Mouse (Mus musculus): ENCODE measurements around the gene Klhdc10.
"Not testable (repeated sequence)": the region's sequence is repeated elsewhere in the genome, so short reads cannot be mapped to it uniquely, and the experiment has no call there.

Gene Klhdc10

DNA sequence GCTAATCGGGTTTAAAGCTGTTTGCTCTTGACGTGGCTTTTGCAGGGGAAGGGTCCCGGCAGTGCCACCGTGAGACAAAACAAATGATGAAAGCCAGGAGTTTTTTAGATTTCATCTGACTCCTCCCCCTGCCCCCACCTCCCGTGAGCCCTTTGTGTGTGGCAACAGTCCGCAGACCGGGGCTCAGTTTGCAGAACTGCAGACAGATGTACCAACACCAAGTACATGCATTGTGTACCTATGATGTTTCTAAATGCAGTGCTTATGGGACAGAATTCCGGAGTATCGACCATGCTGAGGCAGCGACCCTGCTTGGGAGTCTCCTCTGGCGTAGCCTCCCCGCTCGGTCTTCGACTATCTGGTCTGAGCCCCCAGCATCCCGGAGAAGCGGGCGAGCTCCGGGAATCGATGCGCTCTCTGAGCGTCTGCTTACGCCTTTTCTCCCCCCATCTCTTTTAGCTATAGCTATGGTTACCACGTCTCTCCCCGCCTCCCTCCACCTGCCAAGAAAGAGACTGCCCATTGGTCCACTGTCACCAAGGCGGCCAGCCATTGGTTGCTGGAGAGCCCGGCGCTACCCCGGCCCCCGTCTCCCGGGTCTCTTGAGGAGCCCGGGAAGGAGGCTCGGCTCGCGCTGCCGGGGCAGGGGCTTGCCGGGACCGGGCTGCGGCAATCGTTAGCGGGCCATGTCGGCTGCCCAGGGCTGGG lies at the start of gene Klhdc10:
Gene Klhdc10, plus strand, starts transcription at position 561 of the 708 bp plus-strand sequence.
- peak; percentile 99 for DNase-seq

- no peak for DNase-seq
Observed at GRCm38 (mm10) chr6:30352762-30353161, 48.9 kb upstream of the Klhdc10 start.

- DNase-seq, result no peak
Observed at GRCm38 (mm10) chr6:30353661-30354060, 48.0 kb upstream of the Klhdc10 start.

GRCm38 (mm10) chr6:30354760-30355159 lies 46.9 kb upstream of the Klhdc10 start:
- DNase-seq, result no peak

- peak; percentile 61 for DNase-seq
Observed at GRCm38 (mm10) chr6:30355701-30356100, 46.0 kb upstream of the Klhdc10 start.

DNA sequence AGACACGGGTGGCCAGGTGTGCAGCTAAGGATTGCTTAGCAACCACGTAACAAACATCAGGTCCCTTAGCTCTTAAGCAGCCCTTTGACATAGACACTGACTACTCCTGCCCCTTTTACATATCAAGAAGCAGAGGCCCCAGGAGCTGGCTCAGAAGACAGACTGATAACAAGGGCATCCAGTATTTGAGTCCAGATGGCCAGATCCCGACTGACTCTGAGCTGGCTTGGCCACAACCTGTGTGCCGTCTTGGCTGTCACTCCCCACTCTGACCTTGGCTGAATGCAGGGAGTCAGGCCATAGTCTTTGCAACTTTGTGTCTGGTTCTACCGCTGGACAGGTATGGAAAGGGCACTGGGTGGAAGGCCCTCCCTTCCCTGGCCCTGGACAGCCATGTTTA lies 45.5 kb upstream of the Klhdc10 start:
- peak; percentile 57 for DNase-seq

DNA sequence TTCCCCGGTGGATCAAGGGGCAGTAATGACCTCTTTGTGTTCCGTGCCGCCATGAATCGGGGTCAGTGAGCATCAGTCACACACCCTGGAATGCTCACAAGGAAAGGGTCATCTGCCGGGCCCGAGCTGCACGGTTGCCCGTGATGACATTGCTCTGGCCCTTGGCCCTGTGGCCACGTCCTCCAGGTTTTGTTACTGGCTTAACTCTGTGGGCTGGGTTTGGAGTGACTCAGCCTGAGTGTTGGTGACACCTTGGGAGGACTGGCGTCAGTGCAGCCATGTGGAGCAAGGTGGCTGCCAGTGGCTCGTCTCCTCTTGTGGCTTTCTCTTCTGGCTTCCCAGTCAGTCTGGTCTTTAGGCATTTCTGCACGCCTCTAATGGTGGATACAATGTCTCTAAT lies 45.0 kb upstream of the Klhdc10 start:
- DNase-seq, result no peak

GRCm38 (mm10) chr6:30357561-30358177 lies 44.0 kb upstream of the Klhdc10 start:
- peak; percentile 82 for DNase-seq

DNA sequence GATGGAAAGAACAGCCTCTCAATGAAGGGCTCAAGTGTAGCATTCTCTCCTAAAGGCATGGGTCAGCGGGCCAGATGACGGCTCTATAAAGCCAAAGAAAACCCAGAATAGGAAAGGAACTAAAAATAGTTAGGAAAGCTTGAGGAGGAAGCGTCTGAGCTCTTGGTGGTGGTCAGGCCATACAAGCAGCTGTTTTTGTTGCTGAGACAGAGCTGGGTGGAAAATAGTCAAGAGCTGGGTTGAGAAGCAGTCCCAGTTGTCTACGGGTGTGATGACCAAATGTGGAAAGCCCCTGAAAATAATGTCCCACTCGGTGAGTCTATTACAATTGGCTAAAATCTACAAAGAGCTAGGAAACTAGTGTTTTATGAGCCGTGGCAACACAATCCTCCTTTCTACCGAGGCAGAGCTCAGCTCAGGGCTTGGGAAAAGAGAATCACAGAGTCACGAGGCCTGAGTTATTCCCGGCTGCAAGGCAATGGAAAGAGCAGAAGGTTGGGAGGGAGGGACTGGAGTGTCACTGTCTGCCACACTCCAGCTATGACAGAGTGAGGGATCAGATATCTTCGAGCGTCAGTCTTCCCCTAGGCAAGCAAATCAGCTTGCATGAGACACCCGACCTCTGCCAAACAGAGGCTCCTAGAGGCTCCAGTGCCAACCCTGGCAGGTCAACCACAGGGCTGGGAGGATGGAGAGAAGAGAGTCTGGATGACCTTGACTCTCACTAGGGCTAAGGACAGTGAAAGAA lies 41.7 kb upstream of the Klhdc10 start:
- no peak for DNase-seq

DNA sequence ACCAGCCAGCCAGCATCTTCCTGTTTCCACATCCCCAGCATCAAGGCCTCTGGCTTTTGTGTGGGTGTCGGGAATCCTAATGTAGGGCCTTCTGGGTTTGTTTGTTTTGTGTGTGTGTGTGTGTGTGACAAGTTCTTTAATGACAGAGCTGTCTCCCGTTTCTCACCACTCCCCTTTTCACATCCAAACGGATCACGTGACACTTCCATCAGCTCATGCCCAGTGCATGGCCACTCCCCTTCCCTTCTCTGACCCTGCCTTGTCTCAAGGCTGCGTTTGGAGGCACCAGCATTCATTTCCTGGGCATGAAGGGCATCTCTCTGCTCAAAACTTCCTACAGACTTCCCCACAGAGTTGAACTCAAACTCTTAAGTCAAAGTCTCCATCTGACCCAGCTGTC lies 37.9 kb upstream of the Klhdc10 start:
- DNase-seq, result no peak

DNA sequence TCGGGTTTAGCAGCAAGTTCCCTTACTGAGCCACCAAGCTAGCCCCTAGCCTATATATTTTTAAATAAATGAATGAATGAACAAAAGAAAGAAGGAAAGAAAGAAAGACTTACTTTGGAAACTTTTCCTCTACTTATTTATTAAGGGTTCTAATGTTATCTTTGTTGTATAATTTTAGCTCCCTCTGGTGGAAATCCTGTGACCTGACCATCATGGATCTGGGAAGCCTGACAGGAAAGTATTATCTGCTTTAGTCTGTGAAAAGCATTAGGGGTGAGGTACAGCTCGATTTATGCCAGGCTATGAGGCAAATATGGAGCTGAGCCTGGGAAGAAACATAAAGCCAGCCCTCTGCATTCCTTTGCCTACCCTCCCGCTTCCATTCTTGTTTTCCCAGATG lies 32.4 kb upstream of the Klhdc10 start:
- no peak for DNase-seq

GRCm38 (mm10) chr6:30372627-30373369 lies 28.9 kb upstream of the Klhdc10 start:
- DNase-seq, result no peak

- no peak for DNase-seq
Observed at GRCm38 (mm10) chr6:30374731-30375510, 26.7 kb upstream of the Klhdc10 start.

GRCm38 (mm10) chr6:30375791-30376190 lies 25.9 kb upstream of the Klhdc10 start:
- peak; percentile 75 for DNase-seq

DNA sequence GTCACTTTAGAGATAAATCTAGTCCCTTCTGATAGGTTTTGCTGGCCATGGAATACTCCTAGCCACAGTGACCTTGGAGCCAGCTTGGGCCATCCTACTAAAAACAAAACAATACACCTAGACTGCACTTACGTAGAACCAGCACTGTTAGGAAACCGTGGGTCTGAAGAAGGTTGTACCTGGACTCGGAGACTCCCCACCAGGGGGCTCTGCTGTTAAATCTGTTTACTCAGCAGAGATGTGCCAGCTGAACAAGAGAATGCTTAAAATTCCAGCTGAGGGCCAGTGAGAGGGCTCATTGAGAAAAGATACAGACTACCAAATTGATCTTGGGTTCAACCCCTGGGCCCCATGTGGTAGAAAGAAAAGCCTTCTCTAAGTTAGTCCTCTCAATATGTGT lies 20.6 kb upstream of the Klhdc10 start:
- no peak for DNase-seq

- DNase-seq, result not testable (repeated sequence)
Observed at GRCm38 (mm10) chr6:30390271-30390670, 11.4 kb upstream of the Klhdc10 start.

- peak; percentile 81 for DNase-seq
Observed at GRCm38 (mm10) chr6:30390714-30391697, 10.7 kb upstream of the Klhdc10 start, which contains the start of gene Zc3hc1. Zc3hc1 (minus strand) TSS chr6:30391028.

DNA sequence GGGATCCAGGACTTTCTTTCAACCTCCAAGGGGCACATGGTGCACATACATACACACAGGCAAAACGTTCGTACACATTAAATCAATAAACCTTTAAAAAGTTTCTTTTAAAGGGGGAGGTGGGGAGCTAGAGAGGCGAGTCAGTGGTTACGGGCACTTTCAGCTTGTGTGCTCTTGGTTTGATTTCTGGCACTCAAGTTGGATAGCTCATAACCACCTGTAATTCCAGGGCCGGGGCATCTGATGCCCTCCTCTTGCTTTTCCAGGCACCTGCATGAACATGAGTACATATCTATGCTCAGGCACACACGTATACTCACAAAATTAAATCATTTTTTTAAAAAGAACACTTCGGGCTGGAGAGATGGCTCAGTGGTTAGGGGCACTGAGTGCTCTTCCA lies 9.7 kb upstream of the Klhdc10 start:
- no peak for DNase-seq

- DNase-seq, result no peak
Observed at GRCm38 (mm10) chr6:30400146-30400545, 1.5 kb upstream of the Klhdc10 start.

DNA sequence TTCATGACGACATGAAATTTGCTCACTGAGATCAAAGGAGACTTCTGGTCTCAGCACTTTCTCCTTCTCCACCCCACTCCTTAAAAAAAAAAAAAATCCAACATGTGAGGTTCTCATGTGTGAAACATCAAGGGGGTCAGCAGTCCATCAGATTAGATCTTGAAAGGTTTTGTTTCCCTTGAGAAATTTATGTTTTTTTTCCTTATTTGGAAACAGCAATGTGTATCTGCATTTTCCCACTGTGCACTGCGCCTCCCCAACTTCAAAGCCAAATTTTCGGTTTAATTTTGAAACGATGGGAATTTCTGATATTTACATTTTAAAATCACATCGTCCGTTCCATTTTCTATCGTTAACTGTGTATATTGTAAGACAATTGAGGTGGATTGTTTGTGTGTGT lies 952 bp upstream of the Klhdc10 start:
- no peak for DNase-seq

GRCm38 (mm10) chr6:30402091-30402491 lies 423 bp downstream of the Klhdc10 start:
- no peak for DNase-seq
